Mouse (Mus musculus): ENCODE results near the gene Dcaf17.

DNA sequence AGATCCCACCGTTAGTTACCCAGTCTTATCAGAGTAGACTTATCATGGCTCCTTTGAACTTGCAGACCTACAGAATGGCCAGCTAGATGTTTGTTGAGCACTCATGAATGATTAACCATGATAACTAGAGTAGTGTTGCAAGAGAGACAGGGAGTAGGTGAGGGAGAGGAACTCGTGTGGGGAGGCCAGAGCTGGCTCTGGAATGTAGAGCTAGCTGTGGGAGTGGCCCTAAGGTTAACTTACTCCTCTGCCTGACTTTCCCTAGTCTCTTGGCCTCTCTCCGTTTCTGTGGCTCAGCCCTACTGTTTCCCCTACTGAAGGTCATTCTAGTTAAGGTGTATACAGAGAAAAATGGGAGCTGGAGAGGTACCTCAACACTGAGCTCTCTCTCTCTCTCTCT is 91.1 kb downstream of the Dcaf17 start:
- TF ChIP-seq CTCF (IDR thresholded peaks at IDR 0.05; ENCODE audit: low read depth) (no peak), EP300 (IDR thresholded peaks at IDR 0.05; ENCODE audit: low read depth) (no peak)

All from liver, embryonic 14.5 days (tissue).